Mouse (Mus musculus) forebrain, embryonic 16.5 days (tissue): ENCODE results near the gene Lrrc38. TPM values are rescaled to one million over a fixed set of nuclear protein-coding genes. Genes with fewer than 3 reads are reported as not detected.
A peak's percentile ranks its signal among the peaks of the same experiment; 100 is the strongest.

Experiments used
- ATAC-seq: fragments of 200-750 bp; cut with Nextera tagmentation; 2 replicates; pipeline ENCODE4 v1.8.0; 2017; ENCODE audit warnings: mild to moderate bottlenecking, moderate library complexity
- H3K27ac ChIP-seq: fragments of 300-500 bp; sonication (generic); 2 replicates; pipeline ENCODE4 v1.5.1; 2014; ENCODE audit warnings: low read length, control low read depth
- H3K27me3 ChIP-seq: fragments of 300-500 bp; sonication (generic); replicated peaks from 2 replicates; pipeline ENCODE4 v1.6.1; 2014; ENCODE audit warnings: low read length; ENCODE audit not compliant: control insufficient read depth, insufficient read depth
- H3K36me3 ChIP-seq: fragments of 300-500 bp; sonication (generic); 2 replicates; pipeline ENCODE4 v1.6.1; 2014; ENCODE audit not compliant: control insufficient read depth, insufficient read depth
- H3K4me1 ChIP-seq: fragments of 300-500 bp; sonication (generic); replicated peaks from 2 replicates; pipeline ENCODE4 v1.6.1; 2014; ENCODE audit warnings: low read length; ENCODE audit not compliant: control insufficient read depth, insufficient read depth
- H3K4me2 ChIP-seq: fragments of 300-500 bp; sonication (generic); 2 replicates; pipeline ENCODE4 v1.6.1; 2014; ENCODE audit warnings: mild to moderate bottlenecking, low read length, control low read depth
- H3K4me3 ChIP-seq: fragments of 300-500 bp; sonication (generic); replicated peaks from 2 replicates; pipeline ENCODE4 v1.5.1; 2014; ENCODE audit warnings: mild to moderate bottlenecking, low read length, control low read depth
- H3K9ac ChIP-seq: fragments of 300-500 bp; sonication (generic); replicated peaks from 2 replicates; pipeline ENCODE4 v1.6.1; 2014; ENCODE audit warnings: low read depth, low read length, control low read depth
- H3K9me3 ChIP-seq: fragments of 300-500 bp; sonication (generic); 2 replicates; pipeline ENCODE4 v1.6.1; 2016; ENCODE audit warnings: low read length; ENCODE audit not compliant: control insufficient read depth
- WGBS: fragments of 180-500 bp; shearing (Covaris S2); extraction: QIAGEN DNeasy Blood & Tissue Kit; methylation state at CpG from one replicate; pipeline ENCODE4 v1.1.7; 2014; 5-methylcytosine and 5-hydroxymethylcytosine counted together
- polyA plus RNA-seq: library from polyadenylated mRNA; unstranded; fragments of >200 nt; fragmentation: Nextera tagmentation; extraction: Ambion mirVana; gene quantifications from 2 replicates; pipeline ENCODE4 v1.2.1, GENCODE M21; 2015

Lrrc38 gene
- polyA plus RNA-seq, 1 experiment from 2014 or later = 0.09 TPM

DNA sequence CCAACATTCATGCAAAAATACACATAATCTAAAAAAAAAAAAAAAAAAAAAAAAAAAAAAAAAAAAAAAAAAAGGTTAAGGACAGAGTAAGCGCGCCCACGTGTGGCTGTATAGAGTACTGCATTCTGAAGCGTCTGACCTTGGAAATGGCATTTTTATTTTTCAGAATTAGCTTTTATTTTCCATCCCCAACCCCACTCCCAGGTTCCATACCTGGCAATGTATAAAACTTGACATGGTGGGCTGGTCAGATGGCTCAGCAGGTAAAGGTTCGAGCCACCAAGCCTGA, 31.1 kb downstream of the Lrrc38 start:
- H3K27me3 ChIP-seq = no peaks in the 10 kb centered on the region
- H3K27ac ChIP-seq = no peak overlapping the region
- no peaks in the 10 kb centered on the region for H3K4me1 ChIP-seq
- no peaks in the 10 kb centered on the region for H3K9me3 ChIP-seq
- 2% methylated on average over 5 of the region's 5 CpGs for WGBS
- H3K9ac ChIP-seq = no peak overlapping the region
- no peaks in the 10 kb centered on the region for H3K36me3 ChIP-seq
- H3K4me2 ChIP-seq = no peak overlapping the region
- no peak overlapping the region for H3K4me3 ChIP-seq
- ATAC-seq = no peak

DNA sequence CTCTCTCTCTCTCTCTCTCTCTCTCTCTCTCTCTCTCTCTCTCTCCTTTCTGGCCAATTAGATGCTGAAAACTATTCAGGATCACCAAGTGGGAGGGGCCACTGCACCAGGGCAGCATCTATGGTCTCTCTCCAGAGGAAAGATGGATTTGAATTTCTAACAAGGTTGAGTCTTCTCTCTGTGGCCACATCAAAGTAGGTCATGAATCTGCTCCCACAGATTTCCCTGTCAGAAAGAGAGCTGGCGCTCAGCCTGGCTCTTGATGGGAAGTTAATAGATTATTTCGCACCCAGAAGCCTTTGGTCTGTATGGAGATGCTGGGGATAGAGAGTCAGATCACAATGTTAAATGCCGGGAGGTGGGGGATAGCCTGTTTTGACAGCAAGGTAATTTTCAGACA, 32.6 kb downstream of the Lrrc38 start:
- WGBS = 41% methylated on average over 3 of the region's 3 CpGs
- no peaks in the 10 kb centered on the region for H3K36me3 ChIP-seq
- no peak overlapping the region for H3K9ac ChIP-seq
- no peaks in the 10 kb centered on the region for H3K27me3 ChIP-seq
- H3K4me1 ChIP-seq = no peaks in the 10 kb centered on the region
- no peak overlapping the region for H3K4me2 ChIP-seq
- no peaks in the 10 kb centered on the region for H3K9me3 ChIP-seq
- H3K4me3 ChIP-seq = no peak overlapping the region
- no peak for ATAC-seq
- H3K27ac ChIP-seq = no peak overlapping the region

DNA sequence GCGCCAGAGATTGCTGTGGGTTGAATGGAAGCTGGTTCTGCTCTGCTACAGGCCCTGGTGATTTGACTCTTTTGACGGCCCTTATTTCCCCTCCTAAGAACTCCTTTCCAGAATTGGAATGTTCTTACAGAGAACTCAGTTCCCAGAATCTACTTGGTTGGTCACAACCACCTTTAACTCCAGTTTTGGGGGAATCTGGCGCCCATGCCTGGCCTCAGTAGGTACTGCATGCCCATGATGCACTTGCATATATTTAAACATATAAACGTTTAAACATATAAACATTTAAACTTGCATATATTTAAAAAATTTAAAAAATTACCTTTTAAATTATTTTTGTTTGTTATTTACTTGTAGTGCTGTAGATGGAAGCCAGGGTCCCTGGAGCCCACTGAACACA, 34.1 kb downstream of the Lrrc38 start:
- no peak overlapping the region for H3K4me2 ChIP-seq
- no peak for ATAC-seq
- no peaks in the 10 kb centered on the region for H3K4me1 ChIP-seq
- H3K27ac ChIP-seq = no peak overlapping the region
- no peaks in the 10 kb centered on the region for H3K27me3 ChIP-seq
- WGBS = 41% methylated on average over 4 of the region's 4 CpGs
- H3K9me3 ChIP-seq = no peaks in the 10 kb centered on the region
- no peak overlapping the region for H3K9ac ChIP-seq
- H3K4me3 ChIP-seq = no peak overlapping the region
- no peaks in the 10 kb centered on the region for H3K36me3 ChIP-seq

DNA sequence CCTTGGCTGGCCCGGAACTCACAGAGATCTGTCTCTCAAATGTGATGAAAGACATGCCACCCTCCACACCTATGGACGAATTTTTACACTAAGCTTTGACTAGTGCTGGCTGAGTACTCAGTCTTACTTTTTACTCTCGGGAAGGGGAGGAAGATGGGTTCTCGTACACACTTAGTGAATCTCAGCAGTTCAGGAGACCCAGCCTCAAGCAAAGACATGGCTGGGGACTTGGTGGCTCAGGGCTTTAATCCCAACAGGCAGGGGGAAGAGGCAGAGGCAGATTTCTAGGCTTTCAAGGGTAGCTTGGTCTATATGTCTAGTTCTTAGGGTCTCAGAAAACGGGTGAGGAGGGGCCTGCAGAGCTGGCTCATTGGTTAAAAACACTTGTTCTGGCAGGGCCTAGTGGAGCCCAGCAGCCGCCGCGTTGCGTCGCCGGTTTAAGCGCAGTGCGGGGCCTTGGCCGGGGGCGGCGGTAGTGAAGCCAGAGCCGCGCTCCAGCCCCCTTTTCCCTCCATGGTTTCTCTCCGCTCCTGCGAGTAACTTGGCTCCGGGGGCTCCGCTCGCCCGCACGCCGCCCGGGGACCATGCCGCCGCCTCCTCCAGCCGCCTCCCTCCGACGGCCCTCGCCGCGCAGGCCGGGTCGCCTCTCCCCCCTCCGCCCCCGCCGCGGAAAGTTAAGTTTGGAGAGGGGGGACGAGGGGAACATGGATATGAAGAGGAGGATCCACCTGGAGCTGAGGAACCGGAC, 39.6 kb downstream of the Lrrc38 start:
- 0 out of 2 replicates have a peak, but pooled peaks cover 2% of the 10 kb centered on the region for H3K4me1 ChIP-seq
- H3K4me3 ChIP-seq = peak overlapping the region; percentile 37
- no peaks in the 10 kb centered on the region for H3K27me3 ChIP-seq
- no peak overlapping the region for H3K27ac ChIP-seq
- H3K4me2 ChIP-seq = peak overlapping the region; percentile 54
- no peaks in the 10 kb centered on the region for H3K9me3 ChIP-seq
- peak; percentile 92 for ATAC-seq
- H3K36me3 ChIP-seq = no peaks in the 10 kb centered on the region
- WGBS = 10% methylated on average over 35 of the region's 43 CpGs
- peak overlapping the region; percentile 39 for H3K9ac ChIP-seq

DNA sequence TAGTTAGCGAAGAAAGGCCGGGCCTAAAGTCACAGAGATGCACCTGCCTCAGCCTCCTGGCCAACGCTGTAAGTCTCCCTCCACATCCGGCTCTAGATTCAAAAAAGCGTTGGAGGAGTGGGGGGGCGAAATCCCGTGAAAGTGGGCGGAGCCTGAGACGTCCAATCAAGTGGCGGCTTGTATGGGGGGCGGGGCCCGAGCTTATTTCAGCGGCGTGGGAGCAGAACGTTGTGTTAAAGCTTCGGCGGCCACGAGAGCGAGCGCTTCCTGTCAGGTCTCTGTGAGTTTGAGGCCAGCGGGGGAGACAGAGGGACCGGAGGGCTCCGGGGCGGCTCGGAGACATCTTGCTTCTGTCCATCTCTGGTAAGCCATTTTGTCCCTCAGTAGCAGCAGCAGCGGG, 44.6 kb downstream of the Lrrc38 start, which contains the start of gene Pramel1:
Gene Pramel1 (plus strand): TSS at position 248 of the 400 bp plus-strand sequence.
- no peaks in the 10 kb centered on the region for H3K9me3 ChIP-seq
- WGBS = 84% methylated on average over 26 of the region's 26 CpGs
- no peaks in the 10 kb centered on the region for H3K36me3 ChIP-seq
- H3K9ac ChIP-seq = no peak within 1 kb of the TSS
- H3K4me2 ChIP-seq = no peak within 1 kb of the TSS
- H3K27ac ChIP-seq = no peak within 1 kb of the TSS
- H3K27me3 ChIP-seq = peaks cover 2% of the 10 kb centered on the region; the same call in 1 of the 2 replicates
- ATAC-seq = no peak
- H3K4me3 ChIP-seq = no peak within 1 kb of the TSS
- 0 out of 2 replicates have a peak, but pooled peaks cover under 1% of the 10 kb centered on the region for H3K4me1 ChIP-seq

DNA sequence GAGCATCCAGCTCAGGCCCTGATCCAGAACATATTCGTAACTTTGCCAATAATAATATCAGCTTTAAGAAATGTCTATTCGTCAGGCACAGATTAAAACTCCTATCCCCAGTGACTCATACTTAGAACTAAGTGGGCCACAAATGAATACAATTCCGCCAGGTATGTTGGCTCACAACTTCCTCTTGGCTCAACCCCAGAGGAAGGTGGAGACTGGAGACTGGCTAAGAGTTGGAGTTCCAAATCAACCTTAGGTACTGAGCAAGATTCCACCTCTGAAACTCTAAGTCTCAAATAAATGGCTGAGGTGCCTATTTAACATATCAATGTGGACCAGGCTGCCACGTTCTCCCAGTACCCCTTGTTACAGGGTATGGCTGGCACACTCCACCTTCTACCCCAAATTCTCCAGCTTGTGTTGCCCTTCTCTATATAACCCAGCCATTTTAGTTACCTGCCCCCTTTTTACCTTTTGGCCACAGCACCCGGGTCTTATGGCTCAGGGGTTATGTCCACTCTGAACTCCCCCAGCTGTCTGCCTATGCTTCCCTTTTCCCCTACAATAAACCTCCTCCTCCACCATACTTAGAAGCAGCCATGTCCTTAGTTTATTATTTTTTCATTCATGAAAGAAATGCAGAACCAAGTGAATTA, 62.1 kb downstream of the Lrrc38 start:
- WGBS = 66% methylated on average over 5 of the region's 5 CpGs
- H3K27ac ChIP-seq = no peak overlapping the region; the same call in 1 of the 2 replicates

DNA sequence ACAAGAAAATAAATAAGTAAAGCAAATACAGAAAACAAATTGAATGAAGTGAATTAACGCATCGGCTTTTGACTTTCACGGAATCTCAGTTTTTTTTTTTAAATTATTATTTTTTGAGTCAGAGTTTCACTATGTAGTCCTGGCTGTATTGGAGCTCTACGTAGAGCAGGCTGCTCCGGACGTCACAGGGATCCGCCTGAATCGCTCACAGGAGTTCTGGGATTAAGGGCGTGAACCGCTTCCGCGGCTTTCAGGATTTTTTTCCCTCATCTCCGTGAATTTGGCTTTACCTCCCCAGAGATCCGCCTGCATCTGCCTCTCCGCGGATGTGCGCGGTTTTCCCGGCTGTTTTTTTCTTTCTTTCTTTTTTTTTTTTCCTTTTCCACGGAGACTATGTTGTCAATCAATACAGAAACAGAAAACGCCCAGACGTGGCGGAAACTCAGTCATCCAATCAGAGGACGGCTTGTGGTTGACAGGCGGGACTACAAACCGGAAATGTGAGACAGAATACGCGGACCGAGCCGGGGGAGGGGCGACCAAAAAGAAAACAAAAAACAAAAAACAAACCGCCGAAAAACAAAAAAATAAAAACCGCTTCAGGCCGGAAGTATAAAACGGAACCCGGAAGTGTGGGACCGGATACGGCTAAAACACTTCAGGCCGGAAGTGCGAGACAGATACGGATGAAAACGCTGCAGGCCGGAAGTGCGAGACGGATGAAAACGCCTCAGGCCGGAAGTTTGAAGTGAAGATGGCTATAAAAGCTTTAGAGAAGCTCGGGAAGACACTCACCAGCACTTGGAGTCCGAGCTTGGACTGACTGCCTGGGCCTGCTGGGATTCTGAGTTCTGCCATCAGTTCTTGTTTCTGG, 62.9 kb downstream of the Lrrc38 start, which contains the start of gene Pramef8:
Gene Pramef8 (plus strand): TSS at position 208 of the 874 bp plus-strand sequence.
- H3K4me2 ChIP-seq = peak within 1 kb of the TSS; percentile 63
- peak; percentile 96 for ATAC-seq
- H3K27ac ChIP-seq = peak within 1 kb of the TSS; percentile 91
- peaks cover 23% of the 10 kb centered on the region for H3K36me3 ChIP-seq
- peak within 1 kb of the TSS; percentile 55 for H3K9ac ChIP-seq
- peak within 1 kb of the TSS; percentile 56 for H3K4me3 ChIP-seq
- H3K4me1 ChIP-seq = peaks cover 4% of the 10 kb centered on the region; the same call in 1 of the 2 replicates
- WGBS = under 1% methylated on average over 50 of the region's 50 CpGs
- H3K9me3 ChIP-seq = peaks cover 9% of the 10 kb centered on the region; the same call in 1 of the 2 replicates
- peaks cover 6% of the 10 kb centered on the region; the same call in 1 of the 2 replicates for H3K27me3 ChIP-seq

More for the DNA sequence above, 62.1 kb downstream of the Lrrc38 start:
- Histone ChIP-seq H3K27me3 (peaks cover 6% of the 10 kb centered on the region; the same call in 1 of the 2 replicates), H3K9me3 (peaks cover 9% of the 10 kb centered on the region; the same call in 1 of the 2 replicates), H3K36me3 (peaks cover 16% of the 10 kb centered on the region), H3K4me1 (peaks cover 4% of the 10 kb centered on the region; the same call in 1 of the 2 replicates), H3K4me3 (peak overlapping the region; percentile 56), H3K4me2 (peak overlapping the region; percentile 47), H3K9ac (peak overlapping the region; percentile 35; the same call in 1 of the 2 replicates)
- ATAC-seq = peak; percentile 23; the same call in 1 of the 2 replicates

DNA sequence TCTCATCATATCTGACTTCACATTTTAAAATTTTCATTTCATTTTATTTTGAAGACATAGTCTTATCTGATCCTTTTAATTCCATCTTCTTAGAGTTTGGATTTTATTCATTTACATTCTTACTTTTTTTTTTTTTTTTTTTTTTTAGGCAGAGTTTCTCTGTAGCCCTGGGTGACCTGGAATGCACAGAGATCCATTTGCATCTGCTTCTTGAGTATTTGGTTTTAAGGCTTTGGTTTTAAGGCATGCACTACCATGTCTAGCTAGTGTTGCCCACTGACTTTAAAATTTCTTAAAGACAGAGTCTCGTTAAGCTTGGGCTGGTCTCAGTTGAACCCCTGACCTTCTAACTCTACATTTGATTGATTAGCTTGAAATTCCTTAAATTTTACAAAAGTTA, 64.1 kb downstream of the Lrrc38 start:
- 100% methylated on average over 1 of the region's 1 CpGs for WGBS
- Histone ChIP-seq H3K4me2 (no peak overlapping the region), H3K9ac (no peak overlapping the region), H3K4me3 (no peak overlapping the region), H3K4me1 (peaks cover 4% of the 10 kb centered on the region; the same call in 1 of the 2 replicates), H3K9me3 (peaks cover 9% of the 10 kb centered on the region; the same call in 1 of the 2 replicates), H3K36me3 (peaks cover 35% of the 10 kb centered on the region), H3K27ac (no peak overlapping the region), H3K27me3 (peaks cover 6% of the 10 kb centered on the region; the same call in 1 of the 2 replicates)
- no peak for ATAC-seq
